In the genomic region with DNA sequence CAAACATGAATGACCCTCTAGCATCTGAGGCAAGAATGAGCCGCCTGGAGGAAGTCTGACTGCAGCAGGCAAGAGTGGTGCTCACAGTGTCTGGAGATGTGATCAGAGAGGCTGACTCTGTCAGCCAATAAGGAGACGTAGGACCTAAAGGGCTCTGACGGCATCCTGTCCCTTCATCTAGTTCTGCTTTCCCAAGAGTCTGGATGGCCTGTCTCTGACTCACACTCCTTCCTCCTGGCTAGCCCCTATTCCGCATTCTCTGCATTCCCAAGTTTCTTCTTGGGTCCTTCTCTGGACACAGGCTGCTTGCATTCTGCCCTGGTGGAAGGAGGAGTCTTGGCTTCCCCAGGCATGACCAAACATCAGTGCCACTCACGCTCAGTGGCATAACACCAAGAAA, we compare ENCODE assay signal across 8 mouse cellular contexts. TPM values are rescaled to one million over a fixed set of nuclear protein-coding genes. Genes with fewer than 3 reads are reported as not detected.
A peak's percentile ranks its signal among the peaks of the same experiment; 100 is the strongest.
DNase-seq lines count a peak whose midpoint lies in the region; ATAC-seq and TF ChIP-seq lines count a peak whose summit lies in the region.

No protein-coding gene starts in this region.

- H3K4me1 ChIP-seq in intestine, embryonic 15.5 days (replicated peaks), result peaks cover 18% of the 10 kb centered on the region; the same call in 1 of the 2 replicates
- peaks cover 50% of the 10 kb centered on the region for H3K4me1 ChIP-seq in lung, embryonic 16.5 days (replicated peaks; ENCODE audit: control insufficient read depth, insufficient read depth, low read length)
- H3K4me1 ChIP-seq in hindbrain, postnatal 0 days (ENCODE audit: insufficient read depth, low read length), result no peaks in the 10 kb centered on the region

- H3K9ac ChIP-seq in intestine, embryonic 15.5 days, result no peak overlapping the region
- H3K9ac ChIP-seq in lung, embryonic 16.5 days (ENCODE audit: low read length), result no peak overlapping the region
- H3K9ac ChIP-seq in hindbrain, postnatal 0 days (replicated peaks; ENCODE audit: low read length), result no peak overlapping the region

- ATAC-seq in common myeloid progenitor, adult 5-6 weeks (replicated peaks; ENCODE audit: low read depth, poor library complexity, severe bottlenecking), result peak; percentile 33; the same call in 1 of the 2 replicates
- ATAC-seq in intestine, embryonic 15.5 days, result 0 out of 2 replicates have a peak, but pooled peaks have one; percentile 18
- ATAC-seq in lung, embryonic 16.5 days (ENCODE audit: low read depth), result peak; percentile 66
- ATAC-seq in hindbrain, postnatal 0 days, result no peak

- no peaks in the 10 kb centered on the region for H3K36me3 ChIP-seq in intestine, embryonic 15.5 days
- H3K36me3 ChIP-seq in lung, embryonic 16.5 days (ENCODE audit: control insufficient read depth, insufficient read depth, low read length), result no peaks in the 10 kb centered on the region
- H3K36me3 ChIP-seq in hindbrain, postnatal 0 days (ENCODE audit: insufficient read depth, low read length), result no peaks in the 10 kb centered on the region

- no peak overlapping the region for H3K27ac ChIP-seq in intestine, embryonic 15.5 days
- H3K27ac ChIP-seq in lung, embryonic 16.5 days (ENCODE audit: low read length), result peak overlapping the region; percentile 87
- H3K27ac ChIP-seq in hindbrain, postnatal 0 days, result no peak overlapping the region

- WGBS in intestine, embryonic 15.5 days, result 36% methylated on average over 5 of the region's 5 CpGs
- WGBS in lung, embryonic 16.5 days, result 15% methylated on average over 5 of the region's 5 CpGs
- 71% methylated on average over 5 of the region's 5 CpGs for WGBS in hindbrain, postnatal 0 days

- H3K4me2 ChIP-seq in intestine, embryonic 15.5 days (replicated peaks), result no peak overlapping the region
- H3K4me2 ChIP-seq in lung, embryonic 16.5 days (ENCODE audit: low read depth, low read length), result no peak overlapping the region
- H3K4me2 ChIP-seq in hindbrain, postnatal 0 days (ENCODE audit: low read depth, low read length), result no peak overlapping the region

- H3K9me3 ChIP-seq in intestine, embryonic 15.5 days, result no peaks in the 10 kb centered on the region
- no peaks in the 10 kb centered on the region for H3K9me3 ChIP-seq in lung, embryonic 16.5 days (ENCODE audit: control insufficient read depth, low read length)
- H3K9me3 ChIP-seq in hindbrain, postnatal 0 days (ENCODE audit: low read length), result no peaks in the 10 kb centered on the region

- TF ChIP-seq CTCF in hindbrain, postnatal 0 days (IDR thresholded peaks at IDR 0.05; ENCODE audit: low read depth), result no peak

- no peaks in the 10 kb centered on the region for H3K27me3 ChIP-seq in intestine, embryonic 15.5 days (replicated peaks)
- H3K27me3 ChIP-seq in lung, embryonic 16.5 days (ENCODE audit: control insufficient read depth, insufficient read depth, low read depth, low read length), result no peaks in the 10 kb centered on the region
- H3K27me3 ChIP-seq in hindbrain, postnatal 0 days (ENCODE audit: insufficient read depth, low read length), result no peaks in the 10 kb centered on the region

- DNase-seq in Muller cell, postnatal 12 days (ENCODE audit: inconsistent ontology term), result peak; percentile 91
- DNase-seq in thymus, postnatal 25 days, result no peak
- no peak for DNase-seq in retina, postnatal 1 day
- DNase-seq in hindbrain, postnatal 0 days (ENCODE audit: low spot score), result no peak
- DNase-seq in layer of hippocampus, postnatal 10 days (ENCODE audit: low spot score in 2 of 2), result no peak

- H3K4me3 ChIP-seq in intestine, embryonic 15.5 days (replicated peaks), result no peak overlapping the region
- H3K4me3 ChIP-seq in lung, embryonic 16.5 days (ENCODE audit: low read length), result no peak overlapping the region
- no peak overlapping the region for H3K4me3 ChIP-seq in hindbrain, postnatal 0 days (ENCODE audit: low read length)

RNA-seq across cellular contexts. Expression of a gene that starts 7.8 kb away (rescaled TPM):
- total RNA-seq in common myeloid progenitor, adult 5-6 weeks (2017), result not detected in 2 replicates
- 0.34 and 0.42 TPM in 2 replicates for polyA plus RNA-seq in intestine, embryonic 15.5 days (2015; fragmentation: Nextera tagmentation; extraction: Ambion mirVana)
- 0.93 and 1.1 TPM in 2 replicates for polyA plus RNA-seq in lung, embryonic 16.5 days (2015; fragmentation: Nextera tagmentation; extraction: Ambion mirVana)
- total RNA-seq in hindbrain, postnatal 0 days (2014; rRNA removed), result 3.0 and 3.5 TPM in 2 replicates
- 0.10 and 0.25 TPM in 2 replicates for polyA plus RNA-seq in hindbrain, postnatal 0 days (2015; fragmentation: Nextera tagmentation; extraction: Ambion mirVana)
- total RNA-seq in layer of hippocampus, postnatal 10 days (2021), result under 1 TPM; 0.80 to 0.96 TPM

RNA-seq across cellular contexts. Expression of a gene that starts 33.9 kb away (rescaled TPM):
- 63.6 and 70.1 TPM in 2 replicates for total RNA-seq in common myeloid progenitor, adult 5-6 weeks (2017)
- 230 and 242 TPM in 2 replicates for polyA plus RNA-seq in intestine, embryonic 15.5 days (2015; fragmentation: Nextera tagmentation; extraction: Ambion mirVana)
- polyA plus RNA-seq in lung, embryonic 16.5 days (2015; fragmentation: Nextera tagmentation; extraction: Ambion mirVana), result 191 and 206 TPM in 2 replicates
- 122 and 123 TPM in 2 replicates for total RNA-seq in hindbrain, postnatal 0 days (2014; rRNA removed)
- polyA plus RNA-seq in hindbrain, postnatal 0 days (2015; fragmentation: Nextera tagmentation; extraction: Ambion mirVana), result 226 and 230 TPM in 2 replicates
- 100 to 1,000 TPM; 187 to 196 TPM for total RNA-seq in layer of hippocampus, postnatal 10 days (2021)

RNA-seq across cellular contexts. Expression of a gene that starts 36.2 kb away (rescaled TPM):
- total RNA-seq in common myeloid progenitor, adult 5-6 weeks (2017), result 27.7 and 34.3 TPM in 2 replicates
- 7.5 and 8.4 TPM in 2 replicates for polyA plus RNA-seq in intestine, embryonic 15.5 days (2015; fragmentation: Nextera tagmentation; extraction: Ambion mirVana)
- polyA plus RNA-seq in lung, embryonic 16.5 days (2015; fragmentation: Nextera tagmentation; extraction: Ambion mirVana), result 12.2 and 13.5 TPM in 2 replicates
- 3.7 and 7.2 TPM in 2 replicates for total RNA-seq in hindbrain, postnatal 0 days (2014; rRNA removed)
- 2.6 and 3.1 TPM in 2 replicates for polyA plus RNA-seq in hindbrain, postnatal 0 days (2015; fragmentation: Nextera tagmentation; extraction: Ambion mirVana)
- 1 to 10 TPM; 4.8 to 5.2 TPM for total RNA-seq in layer of hippocampus, postnatal 10 days (2021)

RNA-seq across cellular contexts. Expression of a gene that starts 53.7 kb away (rescaled TPM):
- total RNA-seq in common myeloid progenitor, adult 5-6 weeks (2017), result not detected in 2 replicates
- polyA plus RNA-seq in intestine, embryonic 15.5 days (2015; fragmentation: Nextera tagmentation; extraction: Ambion mirVana), result 0.66 and 0.85 TPM in 2 replicates
- polyA plus RNA-seq in lung, embryonic 16.5 days (2015; fragmentation: Nextera tagmentation; extraction: Ambion mirVana), result 0.13 TPM in 1 of 2 replicates, not detected in the other
- total RNA-seq in hindbrain, postnatal 0 days (2014; rRNA removed), result 136 and 137 TPM in 2 replicates
- 43.2 and 45.9 TPM in 2 replicates for polyA plus RNA-seq in hindbrain, postnatal 0 days (2015; fragmentation: Nextera tagmentation; extraction: Ambion mirVana)
- total RNA-seq in layer of hippocampus, postnatal 10 days (2021), result 100 to 1,000 TPM; 253 to 268 TPM
